Mouse (Mus musculus) skeletal muscle tissue, adult 2 months (tissue): ENCODE data around the gene Vav3.
A peak's percentile ranks its signal among the peaks of the same experiment; 100 is the strongest.

ENCODE experiments used
- DNase-seq: peaks from one replicate; pipeline ENCODE4 v3.0.0-alpha.2; 2012; ENCODE audit warnings: low read depth, low spot score

Vav3 gene

DNA sequence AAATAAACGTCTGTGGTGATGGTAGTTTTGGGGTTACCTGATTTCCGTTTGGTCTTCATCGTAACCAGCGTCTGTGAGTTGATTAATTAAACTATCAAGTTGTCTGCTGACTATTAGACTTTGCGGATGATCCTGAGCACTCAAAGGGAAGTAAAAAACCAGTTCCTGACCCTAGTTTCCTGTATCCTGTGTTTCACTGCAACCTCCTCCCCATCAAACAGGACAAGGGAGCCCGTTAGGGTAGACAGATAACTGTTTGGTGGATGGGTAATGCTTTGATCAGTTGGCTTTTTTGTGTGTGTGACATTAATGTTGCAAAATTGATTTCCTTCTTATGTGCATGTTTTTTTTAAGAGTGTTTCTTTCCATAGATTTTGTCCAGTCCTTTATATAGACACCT is 12.2 kb downstream of the Vav3 start:
- DNase-seq, result no peak

GRCm38 (mm10) chr3:109353814-109354213 is 13.4 kb downstream of the Vav3 start:
- DNase-seq, result no peak

- DNase-seq, result no peak
These were observed 14.7 kb downstream of the Vav3 start for GRCm38 (mm10) chr3:109355158-109355557.

GRCm38 (mm10) chr3:109360746-109361145 is 20.3 kb downstream of the Vav3 start:
- no peak for DNase-seq

DNA sequence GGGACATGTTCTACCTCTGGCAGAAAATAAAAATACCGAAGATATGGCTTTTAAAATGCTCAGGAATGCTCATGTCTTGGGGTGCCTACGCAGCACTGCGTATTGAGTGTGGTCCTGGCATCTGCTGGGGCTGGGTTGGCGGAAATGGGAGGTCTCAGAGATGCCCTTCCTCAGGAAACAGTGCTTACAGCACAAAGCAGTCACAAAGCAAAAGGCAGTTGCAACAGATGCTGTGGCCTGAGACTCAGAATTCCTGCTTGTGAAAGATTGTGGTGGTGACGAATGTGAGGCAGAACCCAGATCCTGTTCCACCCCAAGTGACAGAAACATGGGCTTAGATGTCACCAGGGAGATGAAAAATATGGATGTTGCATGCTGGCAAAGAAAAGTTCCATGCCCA is 21.4 kb downstream of the Vav3 start:
- DNase-seq, result peak; percentile 20

DNA sequence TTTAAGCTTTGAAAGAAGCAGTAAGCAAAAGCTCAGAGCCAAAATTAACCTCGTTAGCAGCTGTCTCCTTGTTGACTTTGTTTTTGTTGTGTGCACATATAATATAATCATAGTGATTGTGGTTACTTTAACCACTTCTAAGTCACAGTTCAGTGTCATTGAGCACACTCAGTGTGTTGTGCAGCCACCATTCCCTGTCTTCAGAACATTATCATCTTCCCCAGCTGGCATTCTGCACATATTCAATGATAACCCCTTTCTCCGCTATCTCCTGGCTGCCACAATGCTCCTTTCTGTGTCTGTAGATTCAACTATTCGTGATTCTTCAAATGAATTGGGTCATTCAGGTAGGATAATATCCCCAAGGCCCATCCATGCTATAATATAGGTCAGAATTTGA is 21.9 kb downstream of the Vav3 start:
- no peak for DNase-seq

DNA sequence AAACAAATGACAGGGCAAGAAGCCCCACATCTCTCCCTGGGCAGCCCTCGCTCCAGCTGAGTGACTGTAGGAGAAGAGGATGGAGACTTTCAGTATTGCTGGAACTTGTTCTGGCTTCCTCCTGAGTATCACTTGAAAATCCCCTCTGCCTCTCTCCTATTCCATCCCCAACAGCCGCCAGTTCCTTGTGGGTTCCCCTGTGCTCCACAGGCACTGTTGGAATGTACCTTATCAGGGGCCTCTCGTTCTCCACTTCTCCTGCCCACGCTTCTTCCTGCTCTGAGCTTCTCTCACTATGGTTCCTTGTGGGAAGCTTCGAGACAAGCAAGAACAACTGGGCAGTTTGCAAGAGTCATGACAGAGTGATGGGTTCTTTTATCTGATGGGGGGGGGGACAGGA is 23.1 kb downstream of the Vav3 start:
- DNase-seq, result no peak

- DNase-seq, result no peak
These were observed 25.4 kb downstream of the Vav3 start for GRCm38 (mm10) chr3:109365875-109366274.

DNA sequence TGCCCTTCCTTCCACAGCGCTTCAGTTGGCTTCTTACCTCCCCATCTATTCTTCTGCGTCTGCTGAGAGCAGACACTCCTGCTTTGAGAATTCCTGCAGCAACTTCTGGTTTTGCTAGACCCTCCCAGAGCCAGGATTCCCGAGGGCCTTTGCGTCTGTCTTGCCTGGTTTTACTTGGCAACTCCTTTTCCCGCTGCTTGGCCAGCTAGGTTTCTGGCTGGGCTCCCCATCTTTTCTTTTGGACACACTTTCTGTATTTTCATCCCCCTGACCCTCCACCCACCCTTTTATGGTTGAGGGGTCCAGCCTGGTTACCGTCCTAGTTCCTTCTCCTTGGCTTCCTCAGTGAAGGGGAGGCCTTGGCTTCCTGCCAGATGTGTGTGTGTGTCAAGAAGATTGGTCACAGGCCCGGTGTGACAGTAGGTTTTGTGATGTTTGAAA is 26.0 kb downstream of the Vav3 start:
- peak; percentile 27 for DNase-seq

DNA sequence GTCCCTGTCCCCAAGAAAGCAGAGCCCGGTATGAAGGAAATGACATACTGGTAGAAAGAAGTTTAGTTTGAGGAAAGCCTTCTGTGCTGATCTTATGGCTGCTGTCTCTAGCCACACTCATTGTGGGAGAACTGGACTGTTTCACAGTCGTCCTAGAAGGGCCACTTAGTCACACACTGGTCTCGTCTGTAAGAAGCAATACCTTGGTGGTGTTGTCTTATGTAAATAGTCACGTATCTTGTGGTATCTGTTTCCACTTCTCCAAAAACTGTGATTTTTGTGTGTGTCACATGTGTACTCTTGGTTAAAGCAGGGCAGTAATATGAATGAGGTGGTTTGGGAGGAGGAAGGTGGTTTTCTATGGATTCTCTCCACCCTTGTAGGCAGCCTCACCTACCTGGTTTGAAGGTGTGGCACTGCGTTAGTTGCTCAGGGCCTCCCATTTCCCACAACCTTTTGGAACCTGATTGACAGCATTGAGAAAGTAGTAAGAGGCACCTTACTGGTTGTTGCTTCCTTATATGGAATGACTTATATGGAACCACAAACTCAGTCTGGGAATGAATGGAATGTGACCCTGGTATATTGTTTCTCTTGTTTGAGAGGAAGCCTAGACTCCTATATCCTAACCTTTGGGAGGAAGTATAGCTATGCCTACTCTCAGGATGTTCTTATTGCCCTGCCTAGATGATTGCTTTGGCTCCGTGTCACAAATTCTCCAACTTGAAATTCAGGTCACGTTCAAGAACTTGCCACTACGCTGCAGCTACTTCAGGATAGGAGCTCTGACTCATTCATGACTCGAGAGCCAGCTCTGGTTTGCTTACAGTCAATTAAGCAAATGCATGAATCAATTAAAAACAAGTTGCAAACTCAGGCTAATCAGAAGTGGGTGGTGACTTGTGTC is 28.2 kb downstream of the Vav3 start:
- no peak for DNase-seq

- DNase-seq, result no peak
These were observed 31.1 kb downstream of the Vav3 start for GRCm38 (mm10) chr3:109371576-109371975.

- DNase-seq, result no peak
These were observed 32.2 kb downstream of the Vav3 start for GRCm38 (mm10) chr3:109372678-109373077.

DNA sequence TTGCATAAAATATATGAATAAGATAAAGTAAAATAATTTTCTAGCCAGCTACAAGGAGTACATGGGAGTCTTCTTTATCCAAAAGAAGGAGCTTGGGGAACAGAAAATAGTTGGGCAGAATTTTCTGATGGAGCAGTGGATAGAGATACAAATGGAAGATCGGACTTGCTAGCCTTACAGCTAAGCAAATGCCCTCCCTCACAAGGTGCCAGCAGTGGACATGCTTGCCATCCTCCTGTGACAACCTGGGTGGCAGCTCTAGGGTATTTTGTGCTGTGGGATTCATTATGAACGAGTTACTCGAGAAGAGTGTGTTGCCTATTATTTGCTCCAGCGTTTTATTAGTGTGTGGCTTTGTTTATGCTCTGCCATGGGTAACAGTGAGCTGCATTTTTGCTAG is 37.8 kb downstream of the Vav3 start:
- no peak for DNase-seq

DNA sequence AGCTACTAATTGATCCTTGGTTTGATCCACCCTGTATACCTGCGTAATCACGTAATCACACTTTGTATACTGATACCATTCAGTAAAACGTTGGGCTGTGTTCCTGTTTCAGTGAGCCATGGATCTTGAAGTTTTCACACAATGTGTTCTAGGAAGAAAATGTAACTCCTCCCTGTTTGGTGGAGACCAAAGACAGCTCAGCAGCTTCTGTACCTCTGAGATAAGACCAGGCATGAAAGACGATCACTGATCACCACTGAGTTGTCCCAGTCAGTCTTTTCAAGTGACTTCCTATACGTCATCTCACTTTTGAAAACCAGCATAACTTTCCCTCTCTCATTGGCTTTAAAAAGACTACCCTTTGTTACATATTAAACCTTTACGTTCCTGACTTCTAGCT is 38.2 kb downstream of the Vav3 start:
- no peak for DNase-seq

GRCm38 (mm10) chr3:109388730-109389129 is 48.3 kb downstream of the Vav3 start:
- DNase-seq, result no peak

- DNase-seq, result no peak
These were observed 61.1 kb downstream of the Vav3 start for GRCm38 (mm10) chr3:109401527-109401926.

DNA sequence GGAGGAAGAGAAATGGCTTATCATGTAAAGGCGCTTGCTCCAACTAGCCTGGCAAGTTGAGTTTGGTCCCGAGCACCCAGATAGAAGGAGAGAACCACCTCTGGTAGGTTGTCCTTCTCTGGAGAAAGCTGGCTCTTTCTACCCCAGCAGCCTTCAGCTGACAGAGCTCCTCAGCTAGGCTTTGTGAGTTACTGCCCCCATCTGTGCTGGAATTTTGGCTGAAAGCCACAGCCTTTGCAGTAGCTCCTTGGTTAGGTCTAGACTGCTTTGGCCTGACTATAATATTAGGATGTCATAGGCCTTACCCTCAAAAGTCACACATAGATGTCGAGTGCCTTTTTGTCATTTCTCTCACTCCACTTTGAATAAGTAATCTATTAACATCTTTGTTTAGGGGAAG is 70.8 kb downstream of the Vav3 start:
- DNase-seq, result no peak

- DNase-seq, result no peak
These were observed 80.0 kb downstream of the Vav3 start for GRCm38 (mm10) chr3:109420403-109420802.

DNA sequence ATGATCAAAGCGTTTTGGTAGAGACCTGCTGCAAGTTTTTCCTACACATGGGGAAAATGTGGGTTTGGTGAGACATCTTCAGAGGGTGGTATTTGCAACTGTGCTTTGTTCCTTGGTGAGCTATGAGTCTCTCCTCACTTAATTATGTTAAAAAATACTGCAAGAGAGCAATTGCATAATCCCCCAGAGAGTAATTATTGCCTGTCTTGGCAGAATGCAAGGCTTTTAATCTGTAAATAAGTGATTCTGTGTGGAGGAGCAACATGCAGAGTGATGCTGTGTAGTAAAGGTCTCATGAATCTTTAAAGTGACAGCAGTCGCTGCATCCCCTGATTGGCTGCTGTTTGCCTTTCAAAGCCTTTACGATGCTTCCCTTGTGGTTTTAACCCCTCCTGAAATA is 80.6 kb downstream of the Vav3 start:
- peak; percentile 38 for DNase-seq

DNA sequence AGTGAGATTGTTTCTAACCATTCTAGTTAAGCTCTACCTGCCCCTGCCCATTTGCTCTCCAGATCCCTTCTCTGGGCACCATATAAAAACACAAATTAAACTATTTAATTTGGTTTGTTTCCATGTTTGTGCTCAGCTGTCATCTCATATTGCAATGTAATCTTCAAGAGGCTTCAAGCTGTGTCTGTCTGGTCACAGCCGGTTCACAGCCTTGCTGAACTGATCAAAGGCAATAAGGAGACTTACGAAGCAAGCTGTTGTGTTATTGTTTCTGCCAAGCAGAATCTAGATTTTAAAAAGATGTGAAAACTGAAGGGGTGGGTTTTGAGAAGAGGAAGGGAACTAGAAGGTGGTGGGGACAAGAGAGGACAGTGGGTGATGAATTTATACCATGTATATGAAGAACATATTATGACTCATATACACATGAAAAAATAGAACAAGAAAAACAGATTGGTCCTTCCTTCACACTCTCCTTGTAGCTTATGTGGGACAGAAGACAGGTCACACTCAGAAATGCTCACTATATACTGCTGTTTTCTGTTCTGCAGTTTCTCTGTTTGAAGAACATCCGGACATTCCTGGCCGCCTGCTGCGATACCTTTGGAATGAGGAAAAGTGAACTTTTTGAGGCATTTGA is 83.1 kb downstream of the Vav3 start:
- no peak for DNase-seq

- DNase-seq, result no peak
These were observed 90.8 kb downstream of the Vav3 start for GRCm38 (mm10) chr3:109431285-109431684.

GRCm38 (mm10) chr3:109438552-109438951 is 98.1 kb downstream of the Vav3 start:
- no peak for DNase-seq

GRCm38 (mm10) chr3:109439253-109439652 is 98.8 kb downstream of the Vav3 start:
- DNase-seq, result no peak
